Mouse (Mus musculus): ENCODE results near the gene Crym.

Gene Crym

DNA sequence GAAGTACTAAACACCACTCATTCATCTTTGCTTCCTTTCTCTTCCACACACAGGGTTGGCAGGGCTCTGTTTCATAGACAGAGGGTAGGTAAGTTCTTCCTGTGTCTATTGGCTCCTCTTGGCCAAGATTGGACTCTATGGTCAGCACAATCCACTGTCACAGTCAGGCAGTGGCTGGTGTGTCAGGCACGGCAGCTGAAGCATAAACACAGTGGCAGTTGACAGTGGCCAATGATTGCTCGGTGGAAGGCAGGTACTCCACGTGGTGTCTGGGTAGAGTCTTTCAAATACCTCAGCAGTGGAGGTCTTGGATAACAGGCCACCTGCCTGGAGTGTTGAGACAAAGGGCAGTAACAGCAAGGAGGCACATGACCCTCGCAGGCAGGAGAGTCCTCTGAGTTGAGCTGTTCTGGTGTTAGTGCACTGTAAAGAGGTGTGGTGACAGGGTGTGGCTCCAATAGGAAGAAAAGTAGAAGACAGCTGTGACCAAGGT is 43.7 kb downstream of the Crym start:
- no peak for DNase-seq

DNA sequence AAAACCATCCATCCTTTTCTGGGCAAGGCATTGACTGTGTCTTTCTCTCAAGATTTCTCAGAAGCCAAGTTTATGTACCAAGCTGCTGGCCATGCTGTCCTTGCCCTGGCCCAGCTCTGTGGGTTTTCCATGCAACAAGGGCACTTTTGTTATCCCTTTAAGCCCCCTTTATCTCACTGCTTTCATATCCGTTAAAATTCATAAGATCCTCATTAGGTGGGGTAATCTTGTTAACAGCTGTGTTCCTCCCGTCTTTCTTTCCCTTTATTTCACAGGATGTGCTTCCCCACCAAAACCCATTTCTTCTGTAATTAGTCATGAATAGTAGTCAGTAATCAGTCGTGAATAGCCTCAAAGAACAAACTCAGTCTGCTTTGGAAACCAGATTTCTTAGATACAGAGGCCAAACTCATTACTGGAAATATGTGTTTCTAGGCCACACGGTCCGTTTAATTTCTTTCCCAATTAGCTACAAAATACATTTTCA is 44.3 kb downstream of the Crym start:
- DNase-seq = no peak

DNA sequence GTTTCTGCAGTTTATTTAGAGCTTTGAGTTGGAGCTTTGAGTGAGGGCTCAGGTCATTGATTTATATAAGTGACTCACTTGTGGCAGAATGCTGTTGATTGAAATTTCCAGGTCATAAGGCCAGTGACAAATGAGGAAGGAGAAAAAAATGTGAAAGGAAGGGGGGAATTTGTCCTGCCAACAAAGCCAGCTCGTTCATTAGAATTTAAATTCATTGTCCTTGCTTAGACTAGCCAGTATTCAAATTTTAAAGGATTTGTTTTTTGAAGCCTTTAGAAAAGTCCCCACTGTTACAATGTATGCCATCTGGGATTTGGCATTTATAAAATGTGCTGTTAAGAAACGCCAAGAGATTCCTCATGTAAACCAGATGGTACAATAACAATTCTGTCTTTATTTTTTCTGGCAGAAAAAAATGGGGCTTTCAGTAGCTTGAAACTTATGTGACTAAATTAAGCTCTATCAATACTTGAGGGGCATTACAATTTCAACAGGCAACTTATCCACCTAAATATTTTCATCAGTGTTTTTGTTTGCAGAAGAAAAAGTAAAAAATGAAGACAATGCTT is 45.0 kb downstream of the Crym start:
- no peak for DNase-seq

DNA sequence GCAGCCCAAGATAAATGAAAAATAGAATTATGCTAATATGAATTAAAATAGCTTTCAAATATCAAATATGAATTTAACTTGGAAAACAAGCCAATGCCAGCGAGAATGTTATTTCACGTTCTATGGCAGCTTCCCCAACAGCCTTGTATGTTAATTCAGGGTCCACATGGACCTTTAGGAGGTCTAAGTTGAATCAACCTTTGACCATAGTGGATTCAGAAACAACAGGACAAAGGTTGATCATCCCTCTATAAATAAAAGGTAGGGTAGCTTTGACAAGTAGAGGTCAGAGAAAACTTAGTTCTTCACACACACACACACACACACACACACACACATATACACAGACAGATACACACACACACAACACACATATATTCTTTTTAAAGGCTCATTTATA is 51.0 kb downstream of the Crym start:
- no peak for DNase-seq

DNA sequence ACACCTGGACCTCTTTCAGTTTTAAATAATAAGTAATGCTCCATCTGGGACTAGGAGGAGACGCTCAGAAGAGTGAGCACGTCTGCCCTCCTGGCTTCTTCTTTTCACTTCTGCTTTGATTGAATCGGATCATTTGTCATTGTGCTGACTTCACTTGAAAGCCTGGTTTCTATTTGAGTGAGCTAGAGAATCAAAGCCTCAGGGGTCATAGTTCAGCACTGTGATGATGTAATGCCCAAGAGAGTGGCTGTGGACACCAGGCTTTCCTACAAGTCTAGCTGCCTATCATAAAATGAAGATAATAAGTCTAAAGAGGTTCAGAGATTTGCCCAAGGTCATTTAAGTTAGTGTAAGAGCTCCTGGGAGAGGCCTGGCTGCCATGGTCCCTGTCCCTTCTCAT is 51.7 kb downstream of the Crym start:
- DNase-seq = no peak

DNA sequence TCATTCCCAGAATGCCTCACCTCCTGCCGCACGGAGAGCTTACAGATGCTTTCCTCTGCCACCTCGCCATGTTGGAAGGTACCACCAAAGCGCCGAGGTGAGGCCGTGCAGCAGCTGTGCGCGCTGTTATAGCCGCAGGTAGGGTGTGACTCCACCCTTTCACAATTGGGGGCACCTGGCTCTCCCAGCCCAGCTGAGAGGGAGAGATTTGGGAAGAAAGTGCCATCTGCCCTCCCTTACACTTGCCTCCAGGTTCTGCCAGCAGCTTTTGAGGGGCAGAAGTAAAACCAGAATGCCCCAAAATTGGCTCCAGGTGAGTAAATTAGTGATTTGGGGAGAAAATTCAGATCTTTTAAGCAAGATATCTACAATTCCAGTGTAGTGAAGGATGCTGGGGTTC is 56.7 kb downstream of the Crym start, which contains the start of gene Zp2:
TSS of gene Zp2 (minus strand) at position 101 of the 400 bp plus-strand sequence.
- DNase-seq = no peak

DNA sequence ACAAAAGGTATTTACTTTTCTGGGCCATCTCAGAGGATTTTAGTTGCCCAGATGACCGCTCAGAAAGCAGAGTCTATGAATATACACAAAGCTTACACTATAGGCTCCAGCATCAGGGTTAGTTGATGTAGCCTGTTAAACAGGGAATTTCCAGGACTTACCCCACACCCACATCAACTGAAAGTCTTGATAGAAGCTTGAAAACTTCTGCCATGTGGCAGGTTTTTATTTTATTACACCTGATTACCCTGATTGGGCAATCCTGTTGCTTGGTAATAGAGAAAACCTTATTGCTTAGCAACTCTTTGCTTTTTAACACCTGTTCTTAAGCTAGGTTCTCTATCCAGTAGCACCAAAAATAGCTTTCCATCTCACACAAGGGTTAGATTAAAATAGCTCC is 59.2 kb downstream of the Crym start:
- no peak for DNase-seq
